Mouse (Mus musculus) small intestine, adult 2 months (tissue): ENCODE data around the gene Wfdc12.

ENCODE experiments used
- CTCF ChIP-seq: fragments of 200-500 bp; IDR thresholded peaks from 2 replicates; pipeline ENCODE4 v1.5.1; 2012; ENCODE audit warnings: low read depth, mild to moderate bottlenecking, control low read depth, inconsistent platforms, low read length, moderate library complexity, mixed read lengths; ENCODE audit not compliant: insufficient replicate concordance, insufficient read length; ENCODE audit errors: extremely low read depth
- POLR2A ChIP-seq: fragments of 200-500 bp; IDR thresholded peaks from 2 replicates; pipeline ENCODE4 v1.6.1; 2012; ENCODE audit warnings: low read depth, mild to moderate bottlenecking, control low read depth, inconsistent platforms, low read length, moderate library complexity

- TF ChIP-seq POLR2A (no peak), CTCF (no peak)
These were observed 43.9 kb downstream of the Wfdc12 start for GRCm38 (mm10) chr2:164146556-164146955.
